Mouse (Mus musculus): Measurements from ENCODE around the gene Khsrp.

DNA sequence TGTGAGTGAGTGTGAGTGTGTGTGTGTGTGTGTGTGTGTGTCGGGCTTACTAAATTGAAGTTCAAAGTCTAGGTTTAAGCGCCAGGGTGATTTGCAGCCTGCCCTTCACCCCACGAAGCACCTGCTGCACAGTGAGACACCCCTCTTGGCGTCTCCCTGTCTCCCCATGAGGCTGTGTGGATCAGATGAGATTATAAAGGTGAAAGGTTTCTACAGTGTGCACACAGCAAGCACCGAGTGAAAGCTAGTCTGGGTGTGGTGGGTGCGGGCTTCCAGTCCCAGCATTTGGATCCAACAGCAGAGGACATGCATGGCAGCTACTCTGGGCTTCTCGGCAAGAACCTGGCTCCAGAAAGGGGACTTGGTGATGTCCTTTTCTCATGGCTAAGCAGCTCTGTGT, 50.3 kb downstream of the Khsrp start:
- TF ChIP-seq POLR2A (IDR thresholded peaks at IDR 0.05; ENCODE audit: insufficient read depth, low read depth, low read length) (no peak), CTCF (IDR thresholded peaks at IDR 0.05; ENCODE audit: insufficient read depth, low read depth, low read length) (no peak)

All from olfactory bulb, adult 2 months (tissue).